Mouse (Mus musculus): ENCODE measurements at regions not wholly inside any gene's neighbourhood (a gene's known extent, or its start where the extent isn't known, plus 50 kb on each side); places are given as distances from the start of the nearest gene placed in this dataset.
A peak's percentile ranks its signal among the peaks of the same experiment; 100 is the strongest.

DNA sequence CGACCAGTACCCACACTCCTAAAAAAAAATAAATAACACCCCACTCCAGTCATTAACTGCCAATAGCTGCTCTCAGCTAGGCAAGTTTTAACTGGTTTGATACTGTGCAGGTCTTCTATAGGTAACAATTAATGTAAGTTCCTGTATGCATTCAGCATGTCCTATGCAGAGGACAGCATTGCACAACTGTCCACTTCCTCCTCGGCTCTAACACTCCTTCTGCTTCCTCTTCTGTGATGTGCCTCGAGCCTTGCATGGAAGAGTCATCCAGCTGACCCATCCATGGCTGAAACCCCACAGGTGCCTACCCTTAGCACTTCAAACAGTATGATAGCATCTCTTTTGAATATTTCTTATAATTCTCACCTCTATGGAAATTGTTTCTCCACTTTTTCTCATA lies 449.4 kb upstream of the Rag2 start:
- no peak for DNase-seq (ENCODE audit: low spot score in 2 of 2)

DNA sequence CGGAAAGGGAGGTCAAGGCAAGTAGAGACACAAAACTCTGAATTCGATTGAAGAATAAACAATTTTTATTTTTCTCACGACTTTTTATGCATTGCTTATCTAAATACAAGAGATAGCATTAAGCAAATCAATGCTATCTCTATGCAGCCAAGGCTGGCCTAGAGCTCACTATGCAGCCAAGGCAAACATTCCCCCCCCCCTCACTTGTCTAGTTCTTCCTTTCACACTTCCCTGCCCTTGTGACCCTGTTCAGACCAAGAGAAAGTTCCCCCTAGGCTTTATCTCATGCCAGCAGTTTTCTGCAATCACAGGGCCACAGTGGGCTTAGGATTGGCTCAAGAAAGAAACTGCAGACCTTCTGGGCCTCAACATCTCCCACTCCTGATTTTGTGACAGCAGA lies 417.9 kb upstream of the Rag2 start:
- DNase-seq (ENCODE audit: low spot score in 2 of 2) = no peak

DNA sequence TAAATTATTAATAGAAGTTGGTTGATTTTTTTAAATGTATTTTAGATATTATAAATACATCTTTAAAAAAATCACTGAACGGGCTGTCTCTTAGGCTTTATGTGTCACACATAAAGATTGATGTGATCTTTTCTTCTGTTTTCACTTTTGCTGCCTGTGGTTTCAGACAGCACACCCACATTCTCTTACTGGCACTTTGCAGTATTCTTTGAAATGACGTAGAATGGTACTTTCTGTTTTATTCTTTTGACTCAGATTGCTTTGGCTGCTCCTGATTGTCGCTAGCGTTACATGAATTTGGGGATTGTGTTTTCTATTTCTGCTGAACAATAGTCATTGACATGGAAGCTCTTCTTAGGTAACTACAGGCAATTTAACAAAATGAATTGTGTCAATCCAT lies 415.4 kb upstream of the Rag2 start:
- DNase-seq (ENCODE audit: low spot score in 2 of 2) = no peak

DNA sequence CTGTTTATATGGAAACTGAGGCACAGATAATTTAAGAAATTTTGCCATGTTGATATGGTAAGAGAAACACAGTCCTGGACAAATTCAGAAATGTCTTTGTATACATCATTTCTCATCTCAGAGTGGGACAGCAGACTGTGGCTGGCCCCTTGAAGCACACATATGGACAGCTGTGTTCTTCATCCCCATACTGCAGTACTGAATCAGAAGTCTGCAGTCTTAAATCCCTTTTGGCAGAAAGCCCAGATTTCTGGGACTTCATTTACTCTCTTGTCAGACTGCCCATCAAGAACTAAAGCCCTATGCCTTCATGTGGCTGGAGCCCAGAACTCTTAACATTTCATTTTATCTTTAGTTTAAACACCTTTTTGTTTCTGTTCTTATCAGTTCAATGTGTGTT lies 403.8 kb upstream of the Rag2 start:
- no peak for DNase-seq (ENCODE audit: low spot score in 2 of 2)

DNA sequence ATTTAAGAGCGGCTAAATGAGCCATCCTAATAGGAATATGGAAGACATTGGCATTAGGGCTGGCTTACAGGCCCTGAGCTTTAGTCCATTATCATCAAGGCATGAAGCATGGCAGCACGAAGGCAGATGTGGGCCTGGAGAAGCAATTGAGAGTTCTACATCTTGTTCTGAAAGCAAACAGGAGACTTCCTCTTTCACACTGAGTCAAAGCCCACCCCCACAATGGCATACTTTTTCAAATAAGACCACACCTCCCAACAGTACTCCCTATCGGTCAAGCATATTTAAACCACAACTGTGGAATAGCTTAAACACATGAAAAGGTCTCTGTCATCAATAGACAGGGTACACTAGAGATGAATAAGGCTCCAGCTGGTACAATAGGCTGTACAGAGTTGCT lies 381.5 kb upstream of the Rag2 start:
- no peak for DNase-seq (ENCODE audit: low spot score in 2 of 2)

DNA sequence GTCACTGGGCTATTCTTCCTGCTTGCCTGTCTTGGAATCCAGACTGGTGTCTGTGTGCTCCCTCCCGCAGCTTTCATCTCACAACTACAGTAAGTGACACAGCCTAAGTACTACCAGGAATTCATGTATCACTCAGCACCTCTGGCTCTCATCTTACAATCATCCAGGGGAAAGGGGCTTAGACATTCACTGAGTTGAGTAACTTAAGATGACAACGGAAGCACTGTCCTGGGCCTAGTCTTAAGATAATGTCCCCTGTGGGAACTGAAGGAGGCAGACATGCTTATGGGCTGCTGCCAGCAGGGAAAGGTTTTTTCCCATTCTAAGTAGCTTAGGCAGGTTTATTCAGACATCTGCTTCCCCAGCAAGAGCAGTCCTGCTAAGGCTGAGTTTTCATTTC lies 377.4 kb upstream of the Rag2 start:
- no peak for DNase-seq (ENCODE audit: low spot score in 2 of 2)

DNA sequence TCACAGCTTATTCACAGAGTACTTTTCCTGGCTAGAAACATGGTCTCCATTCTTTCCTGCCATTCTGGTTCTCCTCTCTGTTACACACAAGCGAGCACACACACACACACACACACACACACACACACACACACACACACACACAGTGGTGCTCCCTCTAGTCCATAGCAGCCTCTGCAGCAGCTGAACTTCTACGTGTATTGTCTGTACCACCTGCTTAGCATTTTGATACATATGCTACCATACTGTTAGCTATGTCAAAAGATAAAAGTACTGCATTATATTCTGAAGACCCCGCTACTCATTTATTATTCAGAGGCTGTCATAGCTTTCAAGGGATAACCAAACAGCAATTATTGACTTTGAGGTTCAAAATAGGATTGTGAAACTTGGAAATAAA lies 372.3 kb upstream of the Rag2 start:
- DNase-seq (ENCODE audit: low spot score in 2 of 2) = no peak

DNA sequence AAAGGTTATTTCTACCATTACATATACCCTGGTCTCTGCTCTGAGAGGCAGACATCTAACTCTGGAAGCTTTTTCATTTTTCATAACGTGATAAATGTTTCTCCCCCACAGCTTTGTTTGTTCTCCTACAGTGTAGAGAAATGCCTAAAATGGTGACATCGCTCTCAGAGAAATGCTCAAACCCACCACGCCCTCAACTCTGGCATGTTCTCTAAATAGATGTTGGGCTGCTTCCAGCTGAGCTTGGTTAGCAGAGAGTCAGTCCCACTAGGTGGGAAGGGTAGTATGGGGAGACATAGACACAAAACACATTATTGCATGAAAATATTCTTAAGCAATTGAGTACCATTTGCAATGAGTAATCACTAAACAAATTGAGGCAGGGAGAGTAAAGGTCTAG lies 368.1 kb upstream of the Rag2 start:
- no peak for DNase-seq (ENCODE audit: low spot score in 2 of 2)

DNA sequence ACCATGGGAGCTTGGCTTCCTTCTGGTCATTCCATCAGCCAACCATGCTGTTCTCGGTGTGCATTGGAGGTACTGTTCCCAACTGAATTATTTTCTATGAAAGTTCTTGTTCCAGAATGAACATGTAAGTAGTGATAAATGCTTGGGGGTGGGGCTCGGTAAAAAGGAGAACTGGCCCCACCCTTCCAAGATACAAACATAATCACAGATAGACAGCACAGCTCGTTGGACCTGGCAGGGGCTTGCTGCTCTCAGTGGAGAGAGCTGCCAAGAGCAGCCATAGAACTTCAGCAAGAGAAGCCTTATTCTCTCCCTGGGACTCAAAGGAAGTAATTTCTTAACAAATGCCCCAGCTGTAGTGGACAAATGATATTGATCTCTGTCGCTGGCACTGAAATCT lies 360.6 kb upstream of the Rag2 start:
- no peak for DNase-seq (ENCODE audit: low spot score in 2 of 2)

DNA sequence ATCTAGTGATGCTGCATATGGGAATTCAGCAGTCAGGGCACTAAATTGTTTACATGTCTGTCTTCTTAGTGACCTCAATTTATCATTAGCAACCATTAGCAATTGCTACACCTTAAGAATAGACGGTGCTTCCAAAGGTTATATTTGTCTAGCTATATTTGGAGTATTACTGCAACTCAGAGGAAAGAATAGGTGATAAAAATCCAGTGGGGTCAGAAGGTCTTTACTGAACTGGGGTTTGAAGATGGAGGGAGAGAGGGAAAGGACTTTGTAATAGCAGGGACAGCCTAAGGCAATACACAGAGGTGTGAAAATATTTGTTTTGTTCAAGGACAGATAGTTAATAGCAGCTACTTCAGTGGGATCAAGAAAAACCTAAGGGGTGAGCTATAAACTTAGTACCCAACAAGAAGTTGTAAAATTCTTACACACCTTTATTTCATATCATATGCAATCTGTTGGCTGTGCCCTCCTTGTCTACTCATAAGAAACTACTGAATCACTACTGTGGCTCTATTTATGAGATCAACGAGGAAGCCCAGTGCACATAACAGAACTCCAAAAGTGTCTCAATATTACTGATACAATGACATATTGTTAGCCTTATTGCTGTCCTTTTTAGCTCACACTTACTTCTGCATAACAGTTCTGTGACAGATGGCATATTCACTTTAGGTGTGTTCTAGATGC lies 357.7 kb upstream of the Rag2 start:
- no peak for DNase-seq (ENCODE audit: low spot score in 2 of 2)

DNA sequence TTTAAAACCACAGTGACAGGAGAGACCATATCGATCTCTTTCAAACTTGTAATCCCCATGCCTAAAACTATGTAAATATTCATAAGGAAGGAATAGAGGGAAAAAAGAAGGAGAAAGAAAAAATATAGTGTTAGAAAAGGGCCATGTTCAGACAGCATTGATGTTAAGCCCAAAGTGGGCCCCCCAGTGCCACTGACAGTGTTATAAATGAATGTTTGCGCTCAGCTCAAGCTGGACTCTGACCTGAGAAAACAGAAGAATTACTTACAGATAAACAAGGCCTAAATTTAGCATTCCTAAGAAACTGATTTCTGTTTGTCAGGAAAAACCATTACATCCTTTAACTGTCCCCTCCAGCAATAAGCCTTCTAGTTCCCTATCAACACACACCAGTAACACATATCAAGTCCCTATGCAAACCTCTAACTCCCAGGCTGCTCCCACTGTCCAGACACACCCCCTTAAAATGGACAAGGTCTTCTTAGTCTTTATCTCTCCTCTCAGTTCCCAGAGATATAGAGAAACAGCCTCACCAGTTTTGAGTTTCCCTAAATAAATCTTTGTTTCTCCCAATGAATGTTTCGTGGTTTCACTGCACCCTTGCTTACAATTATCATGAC lies 350.4 kb upstream of the Rag2 start:
- DNase-seq (ENCODE audit: low spot score in 2 of 2) = no peak

DNA sequence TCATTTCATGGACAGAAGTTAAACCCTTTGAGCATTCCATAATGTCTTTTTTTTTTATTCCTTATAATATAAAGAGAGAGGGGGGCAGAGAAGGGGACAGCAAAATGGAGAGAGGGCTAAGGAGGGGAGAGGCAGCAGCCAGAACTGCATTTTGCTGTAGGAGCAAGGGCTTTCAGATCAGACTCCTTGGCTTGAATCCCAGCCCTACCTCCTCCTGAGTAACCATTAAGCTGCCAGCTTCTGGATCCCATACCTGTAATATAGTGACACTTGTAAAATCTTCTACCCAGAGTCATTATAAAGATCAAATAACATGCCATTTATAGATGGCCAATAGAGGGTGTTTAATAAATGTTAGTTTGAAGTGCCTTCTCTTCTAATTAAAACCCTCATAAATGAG lies 339.6 kb upstream of the Rag2 start:
- DNase-seq (ENCODE audit: low spot score in 2 of 2) = no peak

DNA sequence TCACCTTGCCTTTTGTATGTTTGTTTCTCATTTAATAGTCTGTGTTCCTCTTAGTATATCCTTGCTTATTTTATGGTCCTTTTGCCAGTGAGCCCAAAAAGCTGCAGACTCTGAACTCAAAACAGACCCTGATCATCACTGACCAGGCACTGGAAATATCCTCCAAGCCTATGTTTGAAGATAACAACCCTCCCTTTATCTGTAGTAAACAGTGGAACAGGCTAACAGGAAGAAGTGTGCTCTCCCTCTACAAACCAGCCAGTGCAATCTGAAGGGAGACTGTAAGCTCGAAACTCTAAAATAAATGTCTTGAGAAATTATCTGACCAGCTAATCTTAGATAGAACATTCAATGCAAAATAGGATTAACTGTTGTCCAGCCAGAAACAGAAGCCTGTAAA lies 336.4 kb upstream of the Rag2 start:
- no peak for DNase-seq (ENCODE audit: low spot score in 2 of 2)

DNA sequence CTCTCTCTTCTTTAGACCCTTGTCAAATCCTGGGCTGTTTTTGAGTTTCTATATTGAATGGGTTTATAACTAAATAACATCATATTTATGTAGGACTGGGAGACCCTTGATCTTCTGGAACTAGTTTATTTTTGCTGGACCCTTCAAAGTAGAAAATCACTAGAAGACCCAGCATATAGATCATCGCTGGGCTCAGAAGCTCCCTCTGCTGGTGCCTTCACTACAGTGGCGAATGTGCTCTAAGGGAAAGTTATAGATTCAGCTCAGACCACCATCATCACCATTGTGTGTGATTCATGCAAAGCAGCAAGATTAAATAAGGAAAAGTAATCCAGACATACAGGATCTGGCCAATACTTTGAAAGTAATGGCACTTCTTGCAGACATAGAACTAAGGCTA lies 335.4 kb upstream of the Rag2 start:
- peak in 1 of 2 experiments; percentile 10 for DNase-seq (ENCODE audit: low spot score in 2 of 2)

DNA sequence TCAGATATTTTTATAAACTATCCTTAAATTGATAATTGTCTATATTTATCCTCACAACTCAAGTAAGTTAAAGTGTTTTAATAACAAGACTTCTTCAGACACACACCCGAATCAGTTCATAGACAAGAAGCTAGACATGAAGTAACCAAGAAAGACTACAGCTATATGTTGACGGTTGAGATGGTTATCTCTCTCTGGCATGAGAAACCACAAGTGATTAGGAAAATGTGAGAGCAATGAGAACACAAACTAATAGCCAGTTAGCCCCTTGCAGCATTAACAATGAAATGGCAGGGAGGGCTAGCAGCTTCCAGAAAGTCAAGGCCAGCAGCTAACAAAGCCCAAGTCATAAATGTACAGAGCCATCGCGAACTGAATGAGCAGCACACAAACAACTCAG lies 333.8 kb upstream of the Rag2 start:
- DNase-seq (ENCODE audit: low spot score in 2 of 2) = no peak

DNA sequence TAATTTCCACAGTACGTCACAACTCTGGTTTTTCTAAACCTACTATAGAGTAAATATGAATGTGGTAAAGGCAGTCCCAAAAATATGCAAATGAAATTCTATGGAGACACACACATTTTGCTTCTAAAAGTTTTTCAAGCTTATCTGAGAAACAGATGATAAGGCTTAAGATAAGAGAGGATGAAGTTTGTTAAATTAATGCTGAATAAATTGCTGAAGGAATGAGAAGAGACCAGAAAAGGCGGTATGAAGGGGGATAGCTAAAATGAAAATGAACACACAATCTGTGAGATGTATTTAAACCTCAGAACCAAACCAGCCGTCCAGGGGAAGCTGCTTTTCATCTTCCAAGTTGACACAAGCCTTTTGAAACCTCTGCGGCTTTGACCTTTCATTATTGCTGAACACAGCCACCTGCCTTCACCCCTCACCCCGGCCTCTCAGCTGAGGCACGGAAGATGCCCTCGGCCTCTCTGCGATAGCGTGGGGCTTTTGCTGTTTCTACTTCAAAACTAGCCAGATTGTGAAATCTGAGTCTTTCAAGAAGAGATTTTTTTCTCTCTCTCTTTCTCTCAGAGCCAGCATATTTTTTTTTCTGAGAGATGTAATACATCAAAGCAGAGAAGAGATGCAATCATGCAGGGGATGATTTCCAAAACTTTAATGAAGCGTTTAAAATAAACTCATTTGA lies 328.7 kb upstream of the Rag2 start:
- no peak for DNase-seq (ENCODE audit: low spot score in 2 of 2)

DNA sequence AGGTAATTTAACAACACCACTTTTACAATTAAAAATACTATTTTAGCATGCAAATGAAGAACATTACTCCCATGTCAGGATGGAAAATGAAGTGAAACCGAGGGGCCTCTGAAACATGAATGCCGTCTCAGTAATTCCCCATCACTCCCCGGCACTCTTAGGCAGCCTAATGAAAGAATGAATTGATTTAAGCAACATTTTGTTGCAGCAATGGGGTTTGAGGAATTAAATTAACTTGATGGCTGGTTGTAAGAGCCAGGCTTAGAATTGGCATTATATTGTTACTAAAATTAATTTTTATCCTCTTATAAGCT lies 328.2 kb upstream of the Rag2 start:
- DNase-seq (ENCODE audit: low spot score in 2 of 2) = no peak

DNA sequence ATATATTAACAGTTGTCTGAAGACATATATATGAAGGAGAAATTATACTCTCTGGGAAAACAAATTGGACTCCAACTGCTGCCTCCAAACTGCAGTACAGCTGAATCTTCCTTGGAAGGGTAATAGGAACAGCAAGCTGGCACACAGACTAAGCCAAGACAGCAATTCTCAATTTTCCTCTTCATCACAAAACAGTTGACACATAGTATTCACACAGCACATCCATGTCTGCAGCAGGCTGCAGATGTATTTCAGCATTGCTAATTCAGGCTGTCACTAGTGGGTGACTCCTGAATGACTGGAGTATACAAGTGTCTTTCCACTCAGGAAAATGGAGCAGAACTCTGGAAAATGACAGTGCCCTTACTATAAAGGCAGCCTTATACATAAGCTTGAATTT lies 327.7 kb upstream of the Rag2 start:
- no peak for DNase-seq (ENCODE audit: low spot score in 2 of 2)

DNA sequence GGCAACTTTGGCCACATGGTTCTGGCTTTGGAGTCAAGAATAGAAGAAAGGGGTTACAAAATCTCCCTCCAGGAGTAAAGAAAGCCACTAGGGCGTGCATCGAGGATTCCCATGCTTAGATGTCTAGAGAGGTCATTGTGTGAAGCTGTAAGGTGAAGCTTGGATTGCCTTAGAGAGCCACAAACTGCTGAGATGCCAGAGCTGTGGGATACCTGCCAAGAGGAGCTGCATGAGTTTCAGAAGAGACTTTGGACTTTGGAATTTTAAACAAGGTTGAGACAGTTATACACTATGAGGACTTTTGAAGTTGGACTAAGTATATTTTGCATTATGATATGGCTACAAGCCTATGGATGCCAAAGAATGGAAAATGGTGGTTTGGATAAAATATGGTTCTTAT lies 325.4 kb upstream of the Rag2 start:
- no peak for DNase-seq (ENCODE audit: low spot score in 2 of 2)

DNA sequence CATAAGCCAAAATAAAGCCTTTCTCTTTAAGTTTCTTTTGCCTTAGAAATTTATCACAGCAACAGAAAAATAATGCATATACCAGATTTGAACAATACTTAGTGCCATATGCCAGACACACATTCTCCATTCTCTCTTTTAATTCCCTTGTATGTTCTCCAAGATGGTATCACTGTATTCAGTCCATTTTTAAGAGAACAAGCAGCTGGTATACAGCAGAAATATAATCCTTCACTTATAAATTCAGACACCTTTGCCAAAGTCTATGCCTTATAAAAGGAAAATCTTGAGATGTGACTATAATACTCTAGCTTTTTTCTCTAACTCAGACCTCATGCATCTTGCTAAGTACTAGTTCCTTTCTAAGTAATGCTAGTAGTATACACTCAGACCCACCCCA lies 324.4 kb upstream of the Rag2 start:
- DNase-seq (ENCODE audit: low spot score in 2 of 2) = no peak

DNA sequence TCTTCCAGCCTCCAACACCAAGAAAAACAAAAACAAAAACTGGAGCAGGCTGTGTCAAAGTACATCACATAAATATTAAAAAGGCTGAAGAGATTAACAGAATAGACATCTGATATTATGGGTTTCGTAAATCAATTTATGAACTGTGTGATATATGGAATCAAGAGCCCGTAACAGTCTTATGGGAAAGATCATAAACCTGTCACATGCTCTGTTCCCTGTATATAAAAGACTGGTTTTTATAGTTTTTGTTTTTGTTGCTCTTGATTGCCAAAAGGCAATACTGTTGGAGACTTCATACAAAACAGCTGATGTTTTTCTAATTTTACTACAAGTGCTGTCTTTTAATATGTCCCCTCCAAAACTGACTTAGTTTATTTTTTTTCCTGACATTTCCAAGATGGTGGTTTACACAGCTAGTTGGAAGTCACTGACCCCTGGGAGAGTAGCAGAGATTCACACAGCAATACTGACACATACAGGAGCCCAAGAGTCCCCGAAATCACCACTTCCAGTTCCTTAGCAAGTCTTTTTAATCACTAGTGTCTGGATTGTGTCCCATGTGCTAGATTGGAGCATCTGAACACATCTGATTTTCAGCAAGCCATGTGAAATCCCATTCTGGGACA lies 303.1 kb upstream of the Rag2 start:
- DNase-seq (ENCODE audit: low spot score in 2 of 2) = no peak

DNA sequence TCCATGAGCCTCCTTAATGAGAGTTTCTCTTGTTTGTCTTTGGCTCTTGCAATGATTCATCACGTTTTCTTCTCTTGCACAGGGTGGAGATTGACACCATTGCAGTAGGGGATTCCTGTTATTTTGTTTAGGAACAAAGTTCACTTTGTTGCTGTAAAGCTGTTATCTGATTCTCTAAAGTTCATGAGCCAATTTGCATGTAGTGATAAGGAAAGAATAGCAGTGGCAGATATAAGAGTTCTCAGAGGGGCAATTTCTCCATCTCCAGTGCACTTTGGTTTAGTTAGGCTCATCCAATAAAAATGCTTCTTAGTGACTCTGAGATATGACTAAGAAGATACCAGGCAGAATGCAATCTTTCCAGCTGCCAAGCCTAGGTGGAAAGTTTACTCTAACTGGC lies 267.8 kb upstream of the Rag2 start:
- no peak for DNase-seq (ENCODE audit: low spot score in 2 of 2)

DNA sequence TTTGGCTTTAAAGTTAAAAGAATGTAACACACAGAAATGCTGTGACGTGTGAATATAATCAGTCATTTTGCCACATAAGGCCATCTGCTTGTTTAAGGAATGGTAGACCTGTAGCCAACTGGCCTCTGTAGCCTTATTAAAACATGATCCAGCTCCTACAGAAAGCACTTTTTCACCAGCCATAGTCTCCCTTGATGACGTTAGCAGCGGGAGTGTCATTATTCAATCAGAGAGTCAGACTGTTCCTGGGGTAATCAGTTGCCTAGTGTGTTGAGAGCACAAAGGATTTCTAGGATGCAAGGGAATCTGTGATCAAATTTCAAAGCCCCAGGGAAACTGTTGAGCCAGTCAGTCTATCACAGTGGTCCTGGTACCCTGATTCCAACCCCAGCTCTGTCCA lies 260.3 kb upstream of the Rag2 start:
- no peak for DNase-seq (ENCODE audit: low spot score in 2 of 2)

Measured in cerebellum, postnatal 4 days (tissue).